Mouse (Mus musculus) stomach, embryonic 16.5 days (tissue): ENCODE data around the gene Ccdc146. TPM values are rescaled to one million over a fixed set of nuclear protein-coding genes. Genes with fewer than 3 reads are reported as not detected.

Experiments
- ATAC-seq: fragments of 200-750 bp; cut with Nextera tagmentation; 2 replicates; pipeline ENCODE4 v1.8.0; 2017; ENCODE audit warnings: moderate number of reproducible peaks, moderate TSS enrichment; ENCODE audit not compliant: insufficient read depth, low FRiP score
- H3K27ac ChIP-seq: fragments of 300-500 bp; sonication (generic); 2 replicates; pipeline ENCODE4 v1.5.1; 2014; ENCODE audit warnings: low read length
- H3K27me3 ChIP-seq: fragments of 300-500 bp; sonication (generic); 2 replicates; pipeline ENCODE4 v1.6.1; 2014; ENCODE audit warnings: low read length, control low read depth, mixed read lengths; ENCODE audit not compliant: control insufficient read depth, insufficient read depth
- H3K36me3 ChIP-seq: fragments of 300-500 bp; sonication (generic); 2 replicates; pipeline ENCODE4 v1.6.1; 2014; ENCODE audit warnings: low read length; ENCODE audit not compliant: control insufficient read depth, insufficient read depth
- H3K4me1 ChIP-seq: fragments of 300-500 bp; sonication (generic); 2 replicates; pipeline ENCODE4 v1.6.1; 2014; ENCODE audit warnings: low read length, control low read depth, mixed read lengths; ENCODE audit not compliant: control insufficient read depth, insufficient read depth
- H3K4me2 ChIP-seq: fragments of 300-500 bp; sonication (generic); 2 replicates; pipeline ENCODE4 v1.6.1; 2014; ENCODE audit warnings: low read depth, low read length, mixed read lengths
- H3K4me3 ChIP-seq: fragments of 300-500 bp; sonication (generic); replicated peaks from 2 replicates; pipeline ENCODE4 v1.5.1; 2014; ENCODE audit warnings: mild to moderate bottlenecking, low read length
- H3K9ac ChIP-seq: fragments of 300-500 bp; sonication (generic); 2 replicates; pipeline ENCODE4 v1.6.1; 2014; ENCODE audit warnings: low read length
- H3K9me3 ChIP-seq: fragments of 300-500 bp; sonication (generic); replicated peaks from 2 replicates; pipeline ENCODE4 v1.6.1; 2016; ENCODE audit warnings: low read length, control low read depth; ENCODE audit not compliant: control insufficient read depth
- WGBS: fragments of 180-500 bp; shearing (Covaris S2); extraction: QIAGEN DNeasy Blood & Tissue Kit; methylation state at CpG from one replicate; pipeline ENCODE4 v1.1.7; 2014; 5-methylcytosine and 5-hydroxymethylcytosine counted together
- polyA plus RNA-seq: library from polyadenylated mRNA; unstranded; fragments of >200 nt; fragmentation: Nextera tagmentation; extraction: Ambion mirVana; gene quantifications from 2 replicates; pipeline ENCODE4 v1.2.1, GENCODE M21; 2015

The Ccdc146 gene
- polyA plus RNA-seq, 1 experiment from 2014 or later, result 0.72 TPM

GRCm38 (mm10) chr5:21426666-21427065 is 2.2 kb upstream of the Ccdc146 start:
- no peak overlapping the region for H3K4me3 ChIP-seq

DNA sequence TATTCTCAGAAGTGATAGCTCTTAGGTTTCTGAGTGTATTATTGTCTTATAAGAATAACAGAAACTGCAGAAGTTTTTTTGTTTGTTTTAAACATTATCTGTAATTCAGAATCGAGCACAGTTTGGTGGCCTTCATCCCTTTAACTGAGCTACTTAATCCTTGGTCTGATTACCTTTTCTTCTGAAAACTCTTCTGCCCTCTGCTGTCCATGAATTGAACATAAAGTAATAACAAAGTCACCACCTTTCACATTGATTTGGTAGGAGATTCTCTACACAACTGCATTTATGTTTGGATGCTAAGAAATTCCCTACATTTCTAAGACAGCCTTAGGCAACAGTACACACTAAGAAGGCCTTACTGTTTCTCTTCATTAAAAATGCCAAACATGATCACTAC is 3.9 kb downstream of the Ccdc146 start:
- Histone ChIP-seq H3K4me2 (no peak overlapping the region), H3K4me3 (no peak overlapping the region), H3K4me1 (peaks cover 4% of the 10 kb centered on the region; the same call in 1 of the 2 replicates), H3K36me3 (no peaks in the 10 kb centered on the region), H3K27ac (no peak overlapping the region), H3K27me3 (no peaks in the 10 kb centered on the region), H3K9ac (no peak overlapping the region), H3K9me3 (no peaks in the 10 kb centered on the region)
- no peak for ATAC-seq
- 10% methylated on average over 1 of the region's 1 CpGs for WGBS

More at GRCm38 (mm10) chr5:21426666-21427065, 2.2 kb upstream of the Ccdc146 start:
- H3K4me2 ChIP-seq, result peak overlapping the region; percentile 96; the same call in 1 of the 2 replicates
- H3K4me1 ChIP-seq, result peaks cover 8% of the 10 kb centered on the region; the same call in 1 of the 2 replicates
- no peaks in the 10 kb centered on the region for H3K9me3 ChIP-seq
- WGBS, result 94% methylated on average over 6 of the region's 6 CpGs
- no peaks in the 10 kb centered on the region for H3K36me3 ChIP-seq
- no peaks in the 10 kb centered on the region for H3K27me3 ChIP-seq
- no peak overlapping the region for H3K27ac ChIP-seq
- H3K9ac ChIP-seq, result no peak overlapping the region
- no peak for ATAC-seq

GRCm38 (mm10) chr5:21418613-21419012 is 5.9 kb downstream of the Ccdc146 start:
- H3K4me3 ChIP-seq, result no peak overlapping the region
- H3K27me3 ChIP-seq, result no peaks in the 10 kb centered on the region
- no peak for ATAC-seq
- WGBS, result 50% methylated on average over 4 of the region's 4 CpGs
- no peaks in the 10 kb centered on the region for H3K36me3 ChIP-seq
- no peaks in the 10 kb centered on the region for H3K4me1 ChIP-seq
- H3K9ac ChIP-seq, result no peak overlapping the region
- H3K4me2 ChIP-seq, result no peak overlapping the region
- no peak overlapping the region for H3K27ac ChIP-seq
- H3K9me3 ChIP-seq, result no peaks in the 10 kb centered on the region

DNA sequence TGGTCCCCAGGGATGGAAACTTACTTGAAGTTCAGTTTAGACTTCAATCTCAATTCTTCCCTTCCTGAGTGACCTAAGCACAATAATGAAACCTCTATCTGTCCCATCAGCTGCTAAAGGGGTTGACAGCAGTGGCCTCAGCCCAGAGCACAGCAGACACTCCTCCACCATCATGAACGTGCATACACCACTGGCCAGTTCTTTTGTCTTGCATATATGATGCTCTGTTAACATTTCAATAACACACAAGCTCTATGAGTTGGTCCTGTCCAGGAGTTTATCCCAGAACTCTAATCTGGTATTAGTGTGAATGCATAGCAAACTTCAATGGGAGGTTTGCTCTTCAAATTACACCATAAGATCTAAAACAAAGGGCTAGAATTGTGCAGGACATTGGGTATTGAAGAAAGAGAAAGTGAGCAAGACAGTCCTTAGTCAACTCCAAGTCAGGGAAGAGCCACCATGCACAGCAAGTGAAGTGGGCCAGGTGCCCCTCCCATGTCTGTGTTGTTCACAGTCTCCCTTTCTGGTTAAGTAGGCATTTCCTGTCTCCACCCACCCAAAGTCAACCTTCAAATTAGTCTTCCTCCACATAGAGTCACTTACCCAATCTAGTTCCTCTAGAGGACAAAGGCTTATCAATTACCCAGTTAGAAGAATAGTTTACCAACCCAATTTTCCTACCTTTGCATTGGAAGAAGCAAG is 10.2 kb downstream of the Ccdc146 start:
- no peak for ATAC-seq
- Histone ChIP-seq H3K9ac (no peak overlapping the region), H3K4me3 (no peak overlapping the region), H3K36me3 (no peaks in the 10 kb centered on the region), H3K4me1 (no peaks in the 10 kb centered on the region), H3K27me3 (no peaks in the 10 kb centered on the region), H3K4me2 (no peak overlapping the region), H3K9me3 (no peaks in the 10 kb centered on the region), H3K27ac (no peak overlapping the region)
- 58% methylated on average over 1 of the region's 1 CpGs for WGBS

GRCm38 (mm10) chr5:21413322-21413721 is 11.2 kb downstream of the Ccdc146 start:
- no peaks in the 10 kb centered on the region for H3K4me1 ChIP-seq

DNA sequence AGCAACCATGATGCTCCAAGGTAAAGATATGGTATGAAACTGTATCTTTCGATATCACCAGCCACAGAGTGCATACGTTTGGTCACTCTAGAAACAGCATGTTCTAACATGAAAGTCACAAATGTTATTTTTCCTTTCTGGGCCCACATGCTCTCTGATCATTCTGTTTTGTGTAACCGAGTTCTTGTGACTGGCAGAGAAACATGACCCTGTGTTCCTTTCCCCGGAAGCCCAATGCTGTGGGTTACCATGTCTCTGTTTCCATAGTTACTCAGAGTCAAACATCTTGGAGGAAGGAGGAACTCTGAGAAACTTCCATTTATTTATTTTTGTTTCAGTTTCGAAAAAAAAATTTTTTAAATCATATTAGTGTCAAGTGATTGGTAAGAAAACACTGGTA is 12.4 kb downstream of the Ccdc146 start:
- Histone ChIP-seq H3K9me3 (no peaks in the 10 kb centered on the region), H3K27me3 (no peaks in the 10 kb centered on the region), H3K4me2 (no peak overlapping the region), H3K4me1 (no peaks in the 10 kb centered on the region), H3K27ac (no peak overlapping the region), H3K9ac (no peak overlapping the region), H3K4me3 (no peak overlapping the region), H3K36me3 (no peaks in the 10 kb centered on the region)
- no peak for ATAC-seq
- WGBS, result 61% methylated on average over 5 of the region's 5 CpGs

More at GRCm38 (mm10) chr5:21413322-21413721, 11.2 kb downstream of the Ccdc146 start:
- Histone ChIP-seq H3K4me3 (no peak overlapping the region), H3K27me3 (no peaks in the 10 kb centered on the region), H3K9me3 (no peaks in the 10 kb centered on the region), H3K9ac (no peak overlapping the region), H3K27ac (no peak overlapping the region), H3K36me3 (no peaks in the 10 kb centered on the region), H3K4me2 (no peak overlapping the region)
- 82% methylated on average over 3 of the region's 3 CpGs for WGBS
- ATAC-seq, result no peak

DNA sequence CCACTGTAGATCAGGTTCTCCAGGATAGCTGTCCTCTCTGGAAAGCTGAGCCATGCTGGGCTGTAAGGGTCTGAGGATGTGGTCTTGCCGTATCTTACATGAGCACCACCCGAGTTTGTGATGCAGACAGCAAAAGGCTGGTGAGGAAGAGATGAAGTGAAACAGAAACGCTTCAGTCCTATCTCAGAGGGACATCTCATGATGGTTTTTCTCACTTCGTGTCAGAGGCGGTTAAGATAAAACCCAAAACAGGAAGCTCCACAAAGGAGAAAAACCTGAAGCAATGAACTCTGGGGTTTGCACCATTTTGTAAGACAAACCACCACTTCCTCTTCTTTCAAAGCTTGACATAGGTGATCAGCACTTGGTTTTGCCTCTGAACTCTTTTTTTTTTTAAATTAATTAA is 13.2 kb downstream of the Ccdc146 start:
- Histone ChIP-seq H3K27ac (no peak overlapping the region), H3K4me1 (no peaks in the 10 kb centered on the region), H3K9me3 (no peaks in the 10 kb centered on the region), H3K27me3 (no peaks in the 10 kb centered on the region), H3K4me2 (no peak overlapping the region), H3K4me3 (no peak overlapping the region), H3K9ac (no peak overlapping the region), H3K36me3 (no peaks in the 10 kb centered on the region)
- 83% methylated on average over 5 of the region's 5 CpGs for WGBS
- no peak for ATAC-seq

DNA sequence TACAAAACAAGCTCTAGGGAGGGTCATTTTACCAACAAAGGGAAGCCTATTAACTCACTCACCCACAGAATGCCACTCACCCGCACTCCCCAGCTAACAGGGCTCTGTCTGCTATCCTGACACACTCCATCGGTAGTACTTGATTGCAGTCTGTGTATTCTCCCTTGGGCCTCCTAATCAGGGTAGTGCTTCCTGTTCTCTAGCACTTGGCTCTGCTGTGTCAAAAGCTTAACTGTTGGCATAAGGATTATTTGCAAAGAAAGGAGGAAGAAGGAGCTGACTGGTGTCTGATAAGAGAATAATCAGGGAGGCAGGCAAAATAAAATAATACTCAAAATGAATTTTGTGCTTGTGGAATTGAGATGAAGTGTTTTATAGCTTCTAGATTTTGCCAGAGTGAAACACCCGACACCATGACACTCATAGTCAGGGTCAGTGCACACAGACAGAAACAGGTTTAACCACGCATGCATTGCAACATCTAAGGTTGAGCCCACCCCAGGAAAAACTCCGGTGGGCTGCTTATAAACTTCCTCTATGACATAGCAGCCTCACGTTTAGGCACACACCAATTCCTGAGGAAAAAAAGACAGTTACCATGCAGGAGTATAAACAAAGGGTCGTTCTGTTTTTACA is 29.2 kb downstream of the Ccdc146 start:
- Histone ChIP-seq H3K9ac (no peak overlapping the region), H3K4me2 (no peak overlapping the region), H3K27me3 (no peaks in the 10 kb centered on the region), H3K4me1 (no peaks in the 10 kb centered on the region; the same call in 1 of the 2 replicates), H3K4me3 (no peak overlapping the region), H3K36me3 (no peaks in the 10 kb centered on the region), H3K9me3 (no peaks in the 10 kb centered on the region), H3K27ac (no peak overlapping the region)
- 29% methylated on average over 7 of the region's 7 CpGs for WGBS
- no peak for ATAC-seq

DNA sequence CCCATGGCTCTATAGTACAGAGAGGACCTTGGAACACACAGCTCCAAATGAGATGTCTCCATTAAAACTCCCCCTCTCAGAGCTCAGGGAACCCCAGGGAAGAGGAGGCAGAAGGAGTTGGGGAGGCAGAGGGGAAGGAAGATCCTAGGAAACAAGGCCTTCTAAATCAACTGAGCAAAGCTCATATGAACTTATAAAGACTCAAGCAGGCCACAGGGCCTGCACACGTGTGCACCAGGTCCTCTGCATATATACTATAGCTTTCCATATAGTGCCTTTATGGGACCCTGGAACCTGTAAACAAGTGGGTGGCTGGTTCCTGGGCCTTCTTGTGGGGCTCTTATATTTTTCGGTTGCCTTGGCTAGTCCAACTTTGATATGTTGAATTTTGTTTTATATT is 29.9 kb downstream of the Ccdc146 start:
- H3K9ac ChIP-seq, result no peak overlapping the region
- no peak for ATAC-seq
- no peak overlapping the region for H3K4me2 ChIP-seq
- WGBS, result 72% methylated on average over 2 of the region's 2 CpGs
- no peaks in the 10 kb centered on the region for H3K36me3 ChIP-seq
- no peaks in the 10 kb centered on the region; the same call in 1 of the 2 replicates for H3K4me1 ChIP-seq
- no peak overlapping the region for H3K27ac ChIP-seq
- no peaks in the 10 kb centered on the region for H3K9me3 ChIP-seq
- H3K4me3 ChIP-seq, result no peak overlapping the region
- H3K27me3 ChIP-seq, result no peaks in the 10 kb centered on the region
